Mouse (Mus musculus): ENCODE data around the gene Cacng6.

Gene Cacng6

GRCm38 (mm10) chr7:3420466-3420865 lies 3.5 kb upstream of the Cacng6 start:
- in situ Hi-C loops (cut with MboI) = no loop called here

DNA sequence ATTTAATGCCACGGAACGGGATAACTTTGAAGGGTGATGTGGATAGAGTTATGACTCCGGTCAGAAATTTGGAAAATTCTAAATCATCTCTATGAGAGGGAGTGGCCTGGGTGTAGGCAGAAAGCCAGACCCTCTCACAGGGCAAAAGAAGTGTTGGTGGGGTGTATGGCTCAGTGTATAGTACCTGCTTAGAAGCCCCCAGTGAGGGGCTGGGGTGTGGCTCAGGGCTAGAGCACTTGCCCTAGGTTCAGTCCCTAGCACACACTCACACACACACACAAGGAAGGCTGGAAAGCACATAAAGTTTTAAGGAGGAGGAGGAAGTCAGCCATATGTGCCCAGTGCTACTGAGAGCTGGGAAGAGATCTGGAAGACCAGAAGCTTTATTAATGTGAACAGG lies 2.7 kb upstream of the Cacng6 start:
- in situ Hi-C loops (cut with MboI) = no loop called here

DNA sequence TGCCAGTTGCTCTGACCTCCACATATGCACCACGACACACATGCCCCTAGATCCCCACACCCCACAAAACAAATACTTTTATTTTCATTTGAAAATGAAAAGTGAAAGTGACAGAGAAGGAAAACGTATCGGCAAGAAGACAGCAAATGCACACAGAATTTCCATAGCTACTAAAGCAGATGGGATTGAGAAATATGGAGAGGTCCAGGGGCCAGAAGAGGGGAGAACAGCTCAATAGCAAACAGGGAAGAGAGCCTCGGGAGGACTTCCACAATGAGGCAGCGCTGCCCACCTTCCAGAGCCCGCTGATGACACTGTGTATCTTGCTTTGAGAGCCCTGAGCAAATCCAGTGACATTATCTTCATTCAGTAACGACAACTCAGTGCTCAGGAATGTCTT lies 1.9 kb upstream of the Cacng6 start:
- in situ Hi-C loops (cut with MboI) = no loop called here

- in situ Hi-C loops (cut with MboI) = no loop called here
Observed at GRCm38 (mm10) chr7:3423430-3423829, 565 bp upstream of the Cacng6 start.

- in situ Hi-C loops (cut with MboI) = no loop called here
Observed at GRCm38 (mm10) chr7:3425141-3425540, 1.1 kb downstream of the Cacng6 start.

DNA sequence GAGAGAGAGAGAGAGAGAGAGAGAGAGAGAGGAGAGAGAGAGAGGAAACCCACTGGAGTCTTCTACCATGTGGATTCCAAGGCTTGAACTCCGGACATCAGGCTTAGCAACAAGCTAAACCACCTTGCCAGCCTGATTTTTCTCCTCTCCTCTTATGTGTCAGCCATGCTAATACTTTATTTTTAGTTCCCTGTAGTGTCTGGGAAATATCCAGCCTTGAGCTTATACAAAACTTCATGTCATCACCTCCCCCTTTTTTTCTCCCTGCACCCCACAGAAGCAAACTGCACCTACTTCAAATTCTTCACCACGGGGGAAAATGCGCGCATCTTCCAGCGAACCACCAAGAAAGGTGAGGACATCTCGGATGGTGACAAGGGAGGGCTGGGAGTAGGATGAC lies 6.2 kb downstream of the Cacng6 start:
- in situ Hi-C loops (cut with MboI) = no loop called here

DNA sequence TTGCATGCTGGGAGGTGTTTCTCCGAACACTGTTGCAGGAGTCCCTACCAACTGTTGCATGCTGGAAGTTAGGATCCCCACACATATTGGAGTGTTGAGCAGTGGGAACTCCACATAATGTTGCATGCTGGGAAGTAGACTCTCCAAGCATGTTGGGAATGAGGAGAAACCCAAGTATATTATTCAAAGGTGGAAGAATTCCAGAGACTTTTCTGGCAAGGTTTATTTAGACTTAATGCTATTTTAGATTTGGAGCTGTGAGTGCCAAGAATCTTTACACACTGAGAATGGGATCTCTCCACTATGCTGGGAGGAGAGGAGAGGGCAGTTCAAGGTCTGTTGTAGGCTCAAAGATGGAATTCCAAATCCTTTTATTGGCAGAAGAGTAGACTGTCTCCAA lies 8.1 kb downstream of the Cacng6 start:
- in situ Hi-C loops (cut with MboI) = no loop called here

- in situ Hi-C loops (cut with MboI) = no loop called here
Observed at GRCm38 (mm10) chr7:3437941-3438340, 13.9 kb downstream of the Cacng6 start.

GRCm38 (mm10) chr7:3439984-3440383 lies 16.0 kb downstream of the Cacng6 start:
- in situ Hi-C loops (cut with MboI) = loop anchor here (10.0 kb wide), 1 partner anchor 215 kb away; no protein-coding TSS in a partner anchor

- in situ Hi-C loops (cut with MboI) = loop anchor here (10.0 kb wide), 1 partner anchor 216 kb away; no protein-coding TSS in a partner anchor
Observed at GRCm38 (mm10) chr7:3440526-3440925, 16.5 kb downstream of the Cacng6 start.

GRCm38 (mm10) chr7:3442476-3443062 lies 18.6 kb downstream of the Cacng6 start:
- in situ Hi-C loops (cut with MboI) = loop anchor here (10.0 kb wide), 1 partner anchor 218 kb away; no protein-coding TSS in a partner anchor

GRCm38 (mm10) chr7:3444678-3445077 lies 20.7 kb downstream of the Cacng6 start:
- in situ Hi-C loops (cut with MboI) = loop anchor here (10.0 kb wide), 1 partner anchor 220 kb away; no protein-coding TSS in a partner anchor

- in situ Hi-C loops (cut with MboI) = loop anchor here (10.0 kb wide), 1 partner anchor 222 kb away; no protein-coding TSS in a partner anchor
Observed at GRCm38 (mm10) chr7:3446584-3446983, 22.6 kb downstream of the Cacng6 start.

DNA sequence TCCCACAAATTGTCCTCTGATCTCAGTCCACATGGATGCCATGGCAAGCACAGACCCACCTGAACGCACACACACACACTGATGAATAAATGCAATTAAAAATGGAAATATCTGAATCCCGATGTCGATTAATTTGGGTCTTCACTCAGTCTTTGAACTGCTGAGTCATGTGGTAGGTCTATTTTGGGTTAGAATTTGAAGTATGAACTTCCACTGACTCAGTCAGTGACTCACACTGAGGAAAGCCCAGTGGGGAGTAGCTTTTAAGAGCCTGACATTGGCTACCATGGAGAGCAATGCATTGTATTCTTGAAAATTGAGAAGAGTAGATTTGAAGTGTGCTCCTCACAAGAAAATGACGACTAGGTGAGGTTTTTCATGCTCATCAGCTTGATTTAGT lies 23.0 kb downstream of the Cacng6 start:
- in situ Hi-C loops (cut with MboI) = loop anchor here (10.0 kb wide), 1 partner anchor 222 kb away; no protein-coding TSS in a partner anchor

- in situ Hi-C loops (cut with MboI) = loop anchor here (10.0 kb wide), 1 partner anchor 224 kb away; no protein-coding TSS in a partner anchor
Observed at GRCm38 (mm10) chr7:3448737-3449454, 24.9 kb downstream of the Cacng6 start.

- in situ Hi-C loops (cut with MboI) = no loop called here
Observed at GRCm38 (mm10) chr7:3450671-3451070, 26.7 kb downstream of the Cacng6 start.

DNA sequence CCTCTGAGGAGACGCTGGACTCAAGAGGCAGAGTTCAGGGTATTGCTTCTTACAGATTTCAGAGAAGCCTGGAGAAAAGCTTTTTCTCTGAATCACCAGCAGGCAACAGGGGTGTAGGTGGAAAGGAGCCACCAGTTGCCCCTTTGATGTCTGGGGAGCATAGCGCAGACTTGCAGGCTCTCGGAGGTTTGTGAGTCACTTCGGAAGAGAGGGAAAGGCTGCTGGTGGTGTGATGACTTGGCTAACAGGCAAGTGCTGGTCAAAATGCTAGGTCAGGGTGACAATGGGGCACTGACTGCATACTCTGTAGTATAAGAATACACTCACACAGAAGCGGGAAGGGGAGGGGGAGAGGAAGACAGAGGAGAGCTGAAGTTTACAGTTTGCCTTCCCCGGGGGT lies 27.2 kb downstream of the Cacng6 start:
- in situ Hi-C loops (cut with MboI) = no loop called here

- in situ Hi-C loops (cut with MboI) = no loop called here
Observed at GRCm38 (mm10) chr7:3452821-3453485, 29.0 kb downstream of the Cacng6 start.

- in situ Hi-C loops (cut with MboI) = no loop called here
Observed at GRCm38 (mm10) chr7:3453486-3454183, 29.6 kb downstream of the Cacng6 start.

- in situ Hi-C loops (cut with MboI) = no loop called here
Observed at GRCm38 (mm10) chr7:3457111-3457840, 33.3 kb downstream of the Cacng6 start.

- in situ Hi-C loops (cut with MboI) = no loop called here
Observed at GRCm38 (mm10) chr7:3457841-3458217, 33.8 kb downstream of the Cacng6 start.

Data from mature B cell (primary cell).